Mouse (Mus musculus) myocyte (in vitro differentiated cells): ENCODE data around the gene Rpl38.

Experiments
- MAX ChIP-seq: IDR thresholded peaks from one replicate; pipeline ENCODE4 v1.6.1; 2011; ENCODE audit warnings: low read depth, mild to moderate bottlenecking, control low read depth
- MYOD1 ChIP-seq, 3 experiments: IDR thresholded peaks; one replicate each; pipeline ENCODE4 v1.6.1; 2011; ENCODE audit warnings: control low read depth in 2 of 3, low read depth in 2 of 3, mild to moderate bottlenecking in 2 of 3, moderate library complexity in 1 of 3; ENCODE audit not compliant: insufficient read length in 2 of 3, control insufficient read depth in 1 of 3
- POLR2A ChIP-seq: IDR thresholded peaks from one replicate; pipeline ENCODE4 v1.6.1; 2011; ENCODE audit warnings: low read depth, mild to moderate bottlenecking, control low read depth, moderate library complexity; ENCODE audit not compliant: insufficient read length
- POLR2AphosphoS2 ChIP-seq: IDR thresholded peaks from one replicate; pipeline ENCODE4 v1.6.1; 2011; ENCODE audit warnings: low read depth, control low read depth; ENCODE audit not compliant: insufficient read length
- REST ChIP-seq: IDR thresholded peaks from one replicate; pipeline ENCODE4 v1.6.1; 2011; ENCODE audit warnings: mild to moderate bottlenecking, control low read depth, moderate library complexity; ENCODE audit not compliant: insufficient read depth, insufficient read length
- TCF12 ChIP-seq: IDR thresholded peaks from one replicate; pipeline ENCODE4 v1.6.1; 2011; ENCODE audit warnings: mild to moderate bottlenecking, control low read depth; ENCODE audit not compliant: poor library complexity, insufficient read depth, severe bottlenecking
- TCF3 ChIP-seq: IDR thresholded peaks from one replicate; pipeline ENCODE4 v1.6.1; 2011; ENCODE audit warnings: low read depth, control low read depth; ENCODE audit not compliant: insufficient read length
- USF1 ChIP-seq: IDR thresholded peaks from one replicate; pipeline ENCODE4 v1.6.1; 2011; ENCODE audit warnings: low read depth, mild to moderate bottlenecking, control low read depth, moderate library complexity

GRCm38 (mm10) chr11:114653664-114654063 lies 14.7 kb upstream of the Rpl38 start:
- TF ChIP-seq POLR2AphosphoS2 (no peak), MAX (no peak), POLR2A (no peak), USF1 (no peak), REST (no peak), MYOD1 (IDR thresholded peaks at IDR 0.05; ENCODE audit: control insufficient read depth in 1 of 3, insufficient read length in 2 of 3, low read depth in 2 of 3) (no peak), TCF12 (no peak), TCF3 (no peak)
